ENCODE assay signal across 11 mouse cellular contexts in the genomic region with DNA sequence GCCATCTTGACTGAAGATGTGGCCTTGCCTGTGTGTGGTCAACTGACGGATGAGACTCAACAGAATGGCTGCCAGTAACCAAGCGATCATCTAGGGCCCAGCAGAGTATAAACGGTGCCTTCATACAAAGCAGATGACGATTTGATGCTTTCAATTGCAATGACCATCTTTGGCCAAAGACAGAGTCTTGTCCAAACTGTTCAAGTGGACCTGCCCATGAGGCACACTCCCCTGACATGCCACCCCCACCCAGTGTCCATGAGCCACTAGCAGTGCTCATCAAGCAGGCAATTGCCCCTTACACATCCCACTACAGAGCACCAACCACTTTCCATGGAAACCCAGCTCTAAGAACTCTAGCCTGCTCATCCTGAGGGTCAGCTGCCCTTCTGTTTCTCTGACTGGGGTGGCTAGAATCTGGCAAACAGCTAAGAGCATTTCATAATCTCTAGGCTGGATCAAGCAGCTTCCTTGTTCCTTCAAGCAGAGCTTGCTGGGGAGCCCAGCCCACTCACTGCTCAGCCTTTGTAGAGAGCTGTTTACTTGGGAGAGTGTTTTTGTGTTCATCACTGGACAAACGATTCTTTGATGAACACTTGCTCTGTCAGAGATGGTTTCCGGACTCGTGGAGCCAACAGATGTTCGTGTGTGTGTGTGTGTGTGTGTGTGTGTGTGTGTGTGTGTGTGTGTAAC.
DNase-seq lines count a peak whose midpoint lies in the region; ATAC-seq lines count a peak whose summit lies in the region.
"Had no signal": no experiment of that assay in that cellular context is flagged by ENCODE, and none has a peak within 500 bp of the region (broad histone marks: within the 10 kb centered on the region; RNA-seq: fewer than 3 reads in every experiment).

No protein-coding gene starts in this region.

- 0 out of 2 replicates have a peak overlapping the region, but pooled peaks have one; percentile 17 for H3K27ac ChIP-seq in hindbrain, embryonic 15.5 days (replicated peaks)
- H3K27ac ChIP-seq in hindbrain, embryonic 14.5 days: no peak overlapping the region
- no peak overlapping the region for H3K27ac ChIP-seq in neural tube, embryonic 15.5 days (replicated peaks)

- no peaks in the 10 kb centered on the region for H3K27me3 ChIP-seq in hindbrain, embryonic 15.5 days
- H3K27me3 ChIP-seq in hindbrain, embryonic 14.5 days (ENCODE audit: control insufficient read depth, insufficient read depth, low read length): no peaks in the 10 kb centered on the region
- H3K27me3 ChIP-seq in neural tube, embryonic 15.5 days (replicated peaks): no peaks in the 10 kb centered on the region

- H3K4me3 ChIP-seq in hindbrain, embryonic 15.5 days: no peak overlapping the region
- H3K4me3 ChIP-seq in hindbrain, embryonic 14.5 days (replicated peaks; ENCODE audit: low read length): no peak overlapping the region
- no peak overlapping the region for H3K4me3 ChIP-seq in neural tube, embryonic 15.5 days (replicated peaks)

- no peak overlapping the region for H3K4me2 ChIP-seq in hindbrain, embryonic 15.5 days
- H3K4me2 ChIP-seq in hindbrain, embryonic 14.5 days (replicated peaks): no peak overlapping the region
- H3K4me2 ChIP-seq in neural tube, embryonic 15.5 days: no peak overlapping the region

- whole genome bisulfite sequencing in hindbrain, embryonic 15.5 days: 78% methylated on average over 8 of the region's 8 CpGs
- 76% methylated on average over 8 of the region's 8 CpGs for WGBS in hindbrain, embryonic 14.5 days
- WGBS in neural tube, embryonic 15.5 days: 80% methylated on average over 8 of the region's 8 CpGs

- no peaks in the 10 kb centered on the region for H3K36me3 ChIP-seq in hindbrain, embryonic 15.5 days
- no peaks in the 10 kb centered on the region for H3K36me3 ChIP-seq in hindbrain, embryonic 14.5 days (replicated peaks; ENCODE audit: control insufficient read depth, insufficient read depth)
- no peaks in the 10 kb centered on the region for H3K36me3 ChIP-seq in neural tube, embryonic 15.5 days

- H3K9me3 ChIP-seq in hindbrain, embryonic 15.5 days: no peaks in the 10 kb centered on the region
- no peaks in the 10 kb centered on the region for H3K9me3 ChIP-seq in hindbrain, embryonic 14.5 days (ENCODE audit: control insufficient read depth, low read length)
- H3K9me3 ChIP-seq in neural tube, embryonic 15.5 days (replicated peaks): no peaks in the 10 kb centered on the region

- peaks cover 18% of the 10 kb centered on the region for H3K4me1 ChIP-seq in hindbrain, embryonic 15.5 days (replicated peaks)
- no peaks in the 10 kb centered on the region for H3K4me1 ChIP-seq in hindbrain, embryonic 14.5 days (replicated peaks; ENCODE audit: control insufficient read depth, insufficient read depth, low read length)
- peaks cover 13% of the 10 kb centered on the region for H3K4me1 ChIP-seq in neural tube, embryonic 15.5 days

- no peak overlapping the region for H3K9ac ChIP-seq in hindbrain, embryonic 15.5 days
- H3K9ac ChIP-seq in hindbrain, embryonic 14.5 days: no peak overlapping the region
- H3K9ac ChIP-seq in neural tube, embryonic 15.5 days (replicated peaks): no peak overlapping the region

- peak; percentile 40; the same call in 1 of the 2 replicates for ATAC-seq in hindbrain, embryonic 15.5 days (ENCODE audit: low FRiP score, low read depth)
- no peak for ATAC-seq in hindbrain, embryonic 14.5 days (ENCODE audit: low FRiP score)
- ATAC-seq in neural tube, embryonic 15.5 days (ENCODE audit: low FRiP score): 0 out of 2 replicates have a peak, but pooled peaks have one; percentile 38

- peak; percentile 23 for DNase-seq in cerebellum, adult 9-10 months
- DNase-seq in cerebellum, adult 11 months: no peak
- DNase-seq in hindbrain, embryonic 14.5 days (ENCODE audit: low spot score): no peak
- no peak for DNase-seq in neural tube, embryonic 10.5 days (ENCODE audit: extremely low spot score, low spot score)
- DNase-seq in skeletal muscle tissue, adult 2 months (ENCODE audit: low read depth, low spot score): peak; percentile 57
- DNase-seq in liver: no peak
- DNase-seq: adrenal gland, postnatal 14 days; B cell, adult 2 months; right cerebral cortex, postnatal 14 days had no signal

Comparison
In these comparisons a context has a peak if more than half of its experiments do, and no peak if none do; other contexts are left out.
1. DNase-seq: peak in cerebellum, adult 9-10 months (single experiment) and skeletal muscle tissue, adult 2 months (single experiment); none in cerebellum, adult 11 months (single experiment), hindbrain, embryonic 14.5 days (single experiment), neural tube, embryonic 10.5 days (single experiment) and liver (single experiment).